Mouse (Mus musculus): ENCODE measurements around the gene Kcnq2. TPM values are rescaled to one million over a fixed set of nuclear protein-coding genes. Genes with fewer than 3 reads are reported as not detected.

Gene Kcnq2
- total and polyA plus RNA-seq, 2 experiments from 2014 or later: 40.6 to 134 TPM

DNA sequence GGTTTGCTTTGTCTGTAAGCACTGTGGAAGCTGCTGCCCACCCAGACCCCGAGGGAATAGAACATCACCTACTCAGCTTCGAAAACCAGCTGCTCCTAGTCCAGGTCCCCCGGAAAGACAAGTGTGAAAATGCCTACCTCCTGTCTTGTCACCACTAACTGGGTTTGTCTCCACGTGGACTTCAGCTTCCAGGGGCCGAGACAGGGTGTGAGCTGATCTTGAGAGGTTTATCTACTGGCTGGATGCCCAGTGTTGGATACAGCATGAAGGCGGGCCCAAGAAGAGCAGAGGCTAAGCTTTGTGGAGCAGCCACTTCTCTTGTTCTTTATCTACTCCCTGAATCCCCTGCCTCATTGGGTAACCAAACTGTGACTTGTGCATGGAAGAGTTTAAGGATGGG is 101.8 kb downstream of the Kcnq2 start:
- Histone ChIP-seq H3K27me3 (ENCODE audit: insufficient read depth, low read length) (no peaks in the 10 kb centered on the region), H3K9ac (replicated peaks; ENCODE audit: low read length, poor library complexity, severe bottlenecking) (no peak overlapping the region), H3K4me1 (ENCODE audit: insufficient read depth, low read length) (peaks cover 3% of the 10 kb centered on the region; the same call in 1 of the 2 replicates), H3K4me2 (ENCODE audit: low read depth, low read length, poor library complexity, severe bottlenecking) (no peak overlapping the region), H3K36me3 (ENCODE audit: insufficient read depth, low read length) (peaks cover 20% of the 10 kb centered on the region), H3K4me3 (ENCODE audit: low read depth, low read length) (no peak overlapping the region), H3K27ac (ENCODE audit: low read depth, low read length) (no peak overlapping the region), H3K9me3 (ENCODE audit: low read length) (no peaks in the 10 kb centered on the region)
- DNase-seq (ENCODE audit: low spot score): no peak
- WGBS: 66% methylated on average over 6 of the region's 6 CpGs
- TF ChIP-seq CTCF (IDR thresholded peaks at IDR 0.05): no peak
- ATAC-seq (ENCODE audit: low FRiP score): no peak

DNA sequence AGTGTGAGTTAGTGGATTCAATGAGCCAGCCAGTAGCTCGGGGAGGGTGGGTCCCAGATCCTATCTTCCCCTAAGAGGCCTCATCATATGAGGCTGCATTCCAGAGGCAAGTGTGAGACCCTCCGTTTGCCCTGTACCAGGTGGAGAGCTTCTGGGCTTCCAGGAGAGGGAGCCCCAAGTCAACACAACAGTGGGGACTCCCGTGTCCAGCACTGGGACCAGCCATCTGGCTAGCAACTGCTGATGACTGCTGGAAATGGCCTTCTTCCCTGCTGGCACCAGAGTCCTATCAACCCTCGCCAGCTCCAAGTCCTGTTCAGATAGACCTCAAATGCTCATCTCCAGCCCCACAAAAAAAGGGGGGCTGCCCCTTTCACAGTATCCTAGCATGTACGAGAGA is 102.7 kb downstream of the Kcnq2 start:
- 51% methylated on average over 5 of the region's 5 CpGs for WGBS
- H3K36me3 ChIP-seq (ENCODE audit: insufficient read depth, low read length): peaks cover 29% of the 10 kb centered on the region

DNA sequence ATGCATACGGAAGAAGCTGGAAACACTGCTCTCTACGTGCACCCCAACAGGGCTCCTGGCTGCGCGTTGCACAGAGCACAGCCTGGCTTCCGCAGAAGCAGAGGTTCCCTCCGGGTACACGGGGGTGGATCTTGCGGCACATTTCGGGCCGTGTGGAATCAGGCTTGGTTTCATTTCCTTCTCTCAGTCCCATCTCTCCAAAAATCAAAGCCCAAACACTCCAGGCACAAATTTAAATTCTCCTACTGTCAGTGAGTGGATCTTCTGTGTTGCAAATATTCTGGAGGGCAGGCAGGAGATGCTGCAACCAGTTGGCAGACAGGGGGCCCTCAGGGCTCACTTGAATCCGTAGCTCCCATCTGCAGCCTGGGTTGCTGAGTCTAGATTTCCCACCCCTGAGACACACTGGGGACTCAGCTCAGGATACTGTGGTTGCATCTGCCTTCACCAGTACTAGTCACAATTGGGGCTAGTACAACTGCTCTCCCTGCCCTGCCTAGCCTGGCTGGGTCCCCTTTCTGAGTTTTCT is 103.6 kb downstream of the Kcnq2 start:
- Histone ChIP-seq H3K27me3 (ENCODE audit: insufficient read depth, low read length) (no peaks in the 10 kb centered on the region), H3K9ac (replicated peaks; ENCODE audit: low read length, poor library complexity, severe bottlenecking) (no peak overlapping the region), H3K36me3 (ENCODE audit: insufficient read depth, low read length) (peaks cover 29% of the 10 kb centered on the region), H3K9me3 (ENCODE audit: low read length) (no peaks in the 10 kb centered on the region), H3K4me3 (ENCODE audit: low read depth, low read length) (no peak overlapping the region), H3K27ac (ENCODE audit: low read depth, low read length) (no peak overlapping the region), H3K4me2 (ENCODE audit: low read depth, low read length, poor library complexity, severe bottlenecking) (no peak overlapping the region), H3K4me1 (ENCODE audit: insufficient read depth, low read length) (no peaks in the 10 kb centered on the region)
- DNase-seq (ENCODE audit: low spot score) (no peak), ATAC-seq (ENCODE audit: low FRiP score) (no peak)
- TF ChIP-seq CTCF (IDR thresholded peaks at IDR 0.05): peak; percentile 11; the same call in 1 of the 2 replicates
- 76% methylated on average over 11 of the region's 11 CpGs for WGBS

More for the DNA sequence above, 102.7 kb downstream of the Kcnq2 start:
- H3K9me3 ChIP-seq (ENCODE audit: low read length): no peaks in the 10 kb centered on the region
- H3K4me3 ChIP-seq (ENCODE audit: low read depth, low read length): no peak overlapping the region
- no peaks in the 10 kb centered on the region for H3K27me3 ChIP-seq (ENCODE audit: insufficient read depth, low read length)
- no peaks in the 10 kb centered on the region; the same call in 1 of the 2 replicates for H3K4me1 ChIP-seq (ENCODE audit: insufficient read depth, low read length)
- peak; percentile 60 for TF ChIP-seq CTCF (IDR thresholded peaks at IDR 0.05)
- no peak for ATAC-seq (ENCODE audit: low FRiP score)
- H3K27ac ChIP-seq (ENCODE audit: low read depth, low read length): no peak overlapping the region
- DNase-seq (ENCODE audit: low spot score): peak; percentile 77
- H3K4me2 ChIP-seq (ENCODE audit: low read depth, low read length, poor library complexity, severe bottlenecking): no peak overlapping the region
- no peak overlapping the region for H3K9ac ChIP-seq (replicated peaks; ENCODE audit: low read length, poor library complexity, severe bottlenecking)

Other genes with a start within 250 kb of the Kcnq2 start
- 32.2 and 38.9 TPM in 2 replicates for gene Ythdf1, start 214.4 kb downstream of the Kcnq2 start, total RNA-seq (2014; rRNA removed)
- 50.1 and 56.6 TPM in 2 replicates for gene Ythdf1, start 214.4 kb downstream of the Kcnq2 start, polyA plus RNA-seq (2015; fragmentation: Nextera tagmentation; extraction: Ambion mirVana)
- not detected in 2 replicates for gene Birc7, start 206.3 kb downstream of the Kcnq2 start, total RNA-seq (2014; rRNA removed)
- 0.10 and 0.28 TPM in 2 replicates for gene Birc7, start 206.3 kb downstream of the Kcnq2 start, polyA plus RNA-seq (2015; fragmentation: Nextera tagmentation; extraction: Ambion mirVana)
- 40.4 and 59.5 TPM in 2 replicates for gene Nkain4, start 180.6 kb downstream of the Kcnq2 start, total RNA-seq (2014; rRNA removed)
- gene Nkain4, start 180.6 kb downstream of the Kcnq2 start, polyA plus RNA-seq (2015; fragmentation: Nextera tagmentation; extraction: Ambion mirVana): 95.5 and 111 TPM in 2 replicates
- gene Arfgap1, start 168.1 kb downstream of the Kcnq2 start, total RNA-seq (2014; rRNA removed): 94.1 and 123 TPM in 2 replicates
- gene Arfgap1, start 168.1 kb downstream of the Kcnq2 start, polyA plus RNA-seq (2015; fragmentation: Nextera tagmentation; extraction: Ambion mirVana): 124 and 132 TPM in 2 replicates
- gene Col20a1, start 148.8 kb downstream of the Kcnq2 start, total RNA-seq (2014; rRNA removed): 0.44 and 0.52 TPM in 2 replicates
- gene Col20a1, start 148.8 kb downstream of the Kcnq2 start, polyA plus RNA-seq (2015; fragmentation: Nextera tagmentation; extraction: Ambion mirVana): 0.13 and 0.14 TPM in 2 replicates
- gene Chrna4, start 91.8 kb downstream of the Kcnq2 start, total RNA-seq (2014; rRNA removed): 53.9 and 58.7 TPM in 2 replicates
- gene Chrna4, start 91.8 kb downstream of the Kcnq2 start, polyA plus RNA-seq (2015; fragmentation: Nextera tagmentation; extraction: Ambion mirVana): 43.6 and 47.8 TPM in 2 replicates
- 321 and 367 TPM in 2 replicates for gene Eef1a2, start 21.7 kb upstream of the Kcnq2 start, total RNA-seq (2014; rRNA removed)
- 23.1 and 23.3 TPM in 2 replicates for gene Eef1a2, start 21.7 kb upstream of the Kcnq2 start, polyA plus RNA-seq (2015; fragmentation: Nextera tagmentation; extraction: Ambion mirVana)
- gene Ppdpf, start 51.9 kb upstream of the Kcnq2 start, total RNA-seq (2014; rRNA removed): 268 and 323 TPM in 2 replicates
- gene Ppdpf, start 51.9 kb upstream of the Kcnq2 start, polyA plus RNA-seq (2015; fragmentation: Nextera tagmentation; extraction: Ambion mirVana): 365 and 367 TPM in 2 replicates
- gene Ptk6, start 67.5 kb upstream of the Kcnq2 start, total RNA-seq (2014; rRNA removed): 0.09 TPM in 1 of 2 replicates, not detected in the other
- gene Ptk6, start 67.5 kb upstream of the Kcnq2 start, polyA plus RNA-seq (2015; fragmentation: Nextera tagmentation; extraction: Ambion mirVana): not detected in 2 replicates
- gene Srms, start 77.9 kb upstream of the Kcnq2 start, total RNA-seq (2014; rRNA removed): 0.11 TPM in 1 of 2 replicates, not detected in the other
- 0.10 and 0.21 TPM in 2 replicates for gene Srms, start 77.9 kb upstream of the Kcnq2 start, polyA plus RNA-seq (2015; fragmentation: Nextera tagmentation; extraction: Ambion mirVana)
- gene Fndc11, start 84.7 kb upstream of the Kcnq2 start, total RNA-seq (2014; rRNA removed): 0.55 TPM in 1 of 2 replicates, not detected in the other
- gene Fndc11, start 84.7 kb upstream of the Kcnq2 start, polyA plus RNA-seq (2015; fragmentation: Nextera tagmentation; extraction: Ambion mirVana): 0.26 and 0.48 TPM in 2 replicates
- 2.9 and 3.7 TPM in 2 replicates for gene Helz2, start 106.7 kb upstream of the Kcnq2 start, total RNA-seq (2014; rRNA removed)
- 0.15 and 0.16 TPM in 2 replicates for gene Helz2, start 106.7 kb upstream of the Kcnq2 start, polyA plus RNA-seq (2015; fragmentation: Nextera tagmentation; extraction: Ambion mirVana)
- 16.0 and 17.4 TPM in 2 replicates for gene Gmeb2, start 152.7 kb upstream of the Kcnq2 start, total RNA-seq (2014; rRNA removed)
- 8.6 and 9.2 TPM in 2 replicates for gene Gmeb2, start 152.7 kb upstream of the Kcnq2 start, polyA plus RNA-seq (2015; fragmentation: Nextera tagmentation; extraction: Ambion mirVana)
- gene Stmn3, start 179.2 kb upstream of the Kcnq2 start, total RNA-seq (2014; rRNA removed): 1,320 and 1,471 TPM in 2 replicates
- 1,883 and 2,098 TPM in 2 replicates for gene Stmn3, start 179.2 kb upstream of the Kcnq2 start, polyA plus RNA-seq (2015; fragmentation: Nextera tagmentation; extraction: Ambion mirVana)
- 46.6 and 59.4 TPM in 2 replicates for gene Rtel1, start 184.4 kb upstream of the Kcnq2 start, total RNA-seq (2014; rRNA removed)
- gene Rtel1, start 184.4 kb upstream of the Kcnq2 start, polyA plus RNA-seq (2015; fragmentation: Nextera tagmentation; extraction: Ambion mirVana): 26.5 and 27.4 TPM in 2 replicates
- gene Zgpat, start 229.6 kb upstream of the Kcnq2 start, total RNA-seq (2014; rRNA removed): 79.2 and 102 TPM in 2 replicates
- 44.3 and 48.8 TPM in 2 replicates for gene Zgpat, start 229.6 kb upstream of the Kcnq2 start, polyA plus RNA-seq (2015; fragmentation: Nextera tagmentation; extraction: Ambion mirVana)
- 25.4 and 27.2 TPM in 2 replicates for gene Arfrp1, start 230.1 kb upstream of the Kcnq2 start, total RNA-seq (2014; rRNA removed)
- 72.1 and 77.1 TPM in 2 replicates for gene Arfrp1, start 230.1 kb upstream of the Kcnq2 start, polyA plus RNA-seq (2015; fragmentation: Nextera tagmentation; extraction: Ambion mirVana)
- gene Lime1, start 244.8 kb upstream of the Kcnq2 start, total RNA-seq (2014; rRNA removed): 36.4 and 44.8 TPM in 2 replicates
- gene Lime1, start 244.8 kb upstream of the Kcnq2 start, polyA plus RNA-seq (2015; fragmentation: Nextera tagmentation; extraction: Ambion mirVana): 30.3 and 32.4 TPM in 2 replicates

Measured in midbrain, postnatal 0 days (tissue).